Mouse (Mus musculus) brain, embryonic 14.5 days (tissue): ENCODE results near the gene Fkbp3.

ENCODE experiments used
- CTCF ChIP-seq: fragments of 200-500 bp; IDR thresholded peaks from 2 replicates; pipeline ENCODE4 v1.5.1; 2012; ENCODE audit warnings: inconsistent platforms, mild to moderate bottlenecking, moderate library complexity, borderline replicate concordance; ENCODE audit not compliant: insufficient read depth, insufficient read length; ENCODE audit errors: extremely low read depth
- POLR2A ChIP-seq: fragments of 200-500 bp; IDR thresholded peaks from 2 replicates; pipeline ENCODE4 v1.6.1; 2012; ENCODE audit warnings: mild to moderate bottlenecking, inconsistent platforms, borderline replicate concordance; ENCODE audit not compliant: poor library complexity, insufficient read depth, insufficient read length, severe bottlenecking; ENCODE audit errors: extremely low read depth

GRCm38 (mm10) chr12:65118968-65119367 is 45.2 kb upstream of the Fkbp3 start:
- TF ChIP-seq CTCF (no peak), POLR2A (no peak)
